Mouse (Mus musculus) kidney, adult 2 months (tissue): ENCODE results near the gene Pnpla3. TPM values are rescaled to one million over a fixed set of nuclear protein-coding genes. Genes with fewer than 3 reads are reported as not detected.

Source experiments
- DNase-seq: peaks from one replicate; pipeline ENCODE4 v3.0.0; 2021
- H3K27ac ChIP-seq: fragments of 200-500 bp; 2 replicates; pipeline ENCODE4 v1.5.1; 2012; ENCODE audit warnings: low read depth, low read length, control low read depth, inconsistent platforms; ENCODE audit not compliant: insufficient read depth
- H3K27me3 ChIP-seq: fragments of 200-500 bp; replicated peaks from 2 replicates; pipeline ENCODE4 v1.6.1; 2012; ENCODE audit warnings: mild to moderate bottlenecking, moderate library complexity, low read length, inconsistent platforms; ENCODE audit not compliant: control insufficient read depth, insufficient read depth
- H3K36me3 ChIP-seq: fragments of 200-500 bp; 2 replicates; pipeline ENCODE4 v1.6.1; 2012; ENCODE audit warnings: mild to moderate bottlenecking, moderate library complexity, low read length, inconsistent platforms; ENCODE audit not compliant: control insufficient read depth, insufficient read depth
- H3K4me1 ChIP-seq: fragments of 200-500 bp; 2 replicates; pipeline ENCODE4 v1.6.1; 2011; ENCODE audit warnings: low read length; ENCODE audit not compliant: control insufficient read depth, insufficient read depth
- H3K4me3 ChIP-seq: fragments of 200-500 bp; 2 replicates; pipeline ENCODE4 v1.5.1; 2011; ENCODE audit warnings: mild to moderate bottlenecking, low read depth, low read length, control low read depth; ENCODE audit not compliant: insufficient read depth
- CTCF ChIP-seq: fragments of 200-500 bp; conservative IDR thresholded peaks from 2 replicates; pipeline ENCODE4 v1.5.1; 2011; ENCODE audit warnings: low read depth, mild to moderate bottlenecking, control low read depth, low read length, moderate library complexity, mixed read lengths; ENCODE audit not compliant: insufficient read depth, insufficient read length
- POLR2A ChIP-seq: fragments of 200-500 bp; IDR thresholded peaks from one replicate; pipeline ENCODE4 v1.6.1; 2011; ENCODE audit warnings: low read depth, low read length, control low read depth
- WGBS: fragments of 180-500 bp; shearing (Covaris S2); methylation state at CpG from one replicate; pipeline ENCODE4 v1.1.7; 2018; 5-methylcytosine and 5-hydroxymethylcytosine counted together
- polyA plus RNA-seq: library from polyadenylated mRNA; depleted of rRNA; stranded (reverse); fragments of >200 nt; gene quantifications from 2 replicates; pipeline ENCODE4 v1.2.3, GENCODE M21; 2012

The Pnpla3 gene
- polyA plus RNA-seq, 1 experiment, result 28.4 TPM

- H3K4me3 ChIP-seq, result no peak overlapping the region
- no peaks in the 10 kb centered on the region for H3K36me3 ChIP-seq
- 37% methylated on average over 16 of the region's 16 CpGs for WGBS
- no peaks in the 10 kb centered on the region for H3K4me1 ChIP-seq
- no peak overlapping the region for H3K27ac ChIP-seq
- TF ChIP-seq POLR2A, result no peak
- no peak for TF ChIP-seq CTCF
- DNase-seq, result peak; percentile 44
- H3K27me3 ChIP-seq, result no peaks in the 10 kb centered on the region
Observed at GRCm38 (mm10) chr15:84131096-84131786, 36.4 kb upstream of the Pnpla3 start.

GRCm38 (mm10) chr15:84131971-84132370 is 35.7 kb upstream of the Pnpla3 start:
- no peaks in the 10 kb centered on the region for H3K36me3 ChIP-seq
- no peaks in the 10 kb centered on the region for H3K27me3 ChIP-seq
- WGBS, result 92% methylated on average over 7 of the region's 7 CpGs
- DNase-seq, result no peak
- H3K27ac ChIP-seq, result no peak overlapping the region
- TF ChIP-seq POLR2A, result no peak
- TF ChIP-seq CTCF, result no peak
- no peak overlapping the region for H3K4me3 ChIP-seq
- no peaks in the 10 kb centered on the region for H3K4me1 ChIP-seq

GRCm38 (mm10) chr15:84133440-84133839 is 34.2 kb upstream of the Pnpla3 start:
- TF ChIP-seq CTCF (no peak), POLR2A (no peak)
- no peak overlapping the region for H3K4me3 ChIP-seq
- H3K27me3 ChIP-seq, result no peaks in the 10 kb centered on the region
- H3K27ac ChIP-seq, result no peak overlapping the region
- WGBS, result 62% methylated on average over 4 of the region's 4 CpGs
- no peaks in the 10 kb centered on the region for H3K36me3 ChIP-seq
- DNase-seq, result no peak
- H3K4me1 ChIP-seq, result no peaks in the 10 kb centered on the region

GRCm38 (mm10) chr15:84135472-84135871 is 32.2 kb upstream of the Pnpla3 start:
- Histone ChIP-seq H3K27me3 (no peaks in the 10 kb centered on the region), H3K36me3 (no peaks in the 10 kb centered on the region), H3K27ac (no peak overlapping the region), H3K4me1 (no peaks in the 10 kb centered on the region), H3K4me3 (no peak overlapping the region)
- no peak for DNase-seq
- 84% methylated on average over 5 of the region's 5 CpGs for WGBS
- peak; percentile 62 for TF ChIP-seq CTCF
- no peak for TF ChIP-seq POLR2A

- Histone ChIP-seq H3K27me3 (no peaks in the 10 kb centered on the region), H3K27ac (no peak overlapping the region), H3K4me3 (no peak overlapping the region), H3K4me1 (no peaks in the 10 kb centered on the region), H3K36me3 (no peaks in the 10 kb centered on the region)
- no peak for DNase-seq
- 58% methylated on average over 12 of the region's 12 CpGs for WGBS
- TF ChIP-seq CTCF (no peak), POLR2A (no peak)
Observed at GRCm38 (mm10) chr15:84136473-84137415, 30.9 kb upstream of the Pnpla3 start.

DNA sequence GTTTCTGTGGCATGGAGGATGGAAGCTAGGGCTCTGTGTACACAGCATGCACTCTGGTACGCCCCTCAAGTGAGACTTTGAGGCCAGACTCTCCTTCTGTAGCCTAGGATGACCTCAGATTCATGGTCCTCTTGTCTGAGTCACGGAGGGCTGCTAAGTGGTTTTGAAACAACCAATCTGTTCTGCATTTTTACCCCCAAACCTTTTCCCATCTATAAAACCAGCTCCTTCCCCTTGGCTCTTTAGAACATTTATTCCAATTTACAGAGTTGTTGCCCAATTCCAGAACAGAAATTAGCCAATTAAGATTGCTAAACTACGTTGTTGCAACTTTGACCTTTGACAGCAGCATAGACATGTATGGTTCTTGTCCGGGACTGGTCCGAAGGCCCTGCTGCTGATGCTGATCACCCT is 28.0 kb upstream of the Pnpla3 start:
- H3K36me3 ChIP-seq, result no peaks in the 10 kb centered on the region
- no peak overlapping the region for H3K4me3 ChIP-seq
- no peaks in the 10 kb centered on the region for H3K4me1 ChIP-seq
- no peak for DNase-seq
- H3K27me3 ChIP-seq, result no peaks in the 10 kb centered on the region
- H3K27ac ChIP-seq, result no peak overlapping the region
- 70% methylated on average over 5 of the region's 5 CpGs for WGBS
- TF ChIP-seq POLR2A (no peak), CTCF (no peak)

- H3K4me3 ChIP-seq, result no peak overlapping the region
- TF ChIP-seq CTCF, result no peak
- no peak for TF ChIP-seq POLR2A
- no peak for DNase-seq
- H3K4me1 ChIP-seq, result no peaks in the 10 kb centered on the region
- H3K27ac ChIP-seq, result no peak overlapping the region
- H3K27me3 ChIP-seq, result no peaks in the 10 kb centered on the region
- WGBS, result 53% methylated on average over 3 of the region's 3 CpGs
- no peaks in the 10 kb centered on the region for H3K36me3 ChIP-seq
Observed at GRCm38 (mm10) chr15:84140109-84140508, 27.5 kb upstream of the Pnpla3 start.
